Mouse (Mus musculus) A20 (cell line): ENCODE measurements around the gene Usp32.
"Not testable (repeated sequence)": the region's sequence is repeated elsewhere in the genome, so short reads cannot be mapped to it uniquely, and the experiment has no call there.

Experiments used
- DNase-seq: peaks from one replicate; pipeline ENCODE4 v3.0.0-alpha.2; 2011; ENCODE audit warnings: low read depth, low spot score

Usp32 gene

GRCm38 (mm10) chr11:85139581-85140540 lies at the start of gene Usp32:
Gene Usp32, minus strand, starts transcription at chr11:85140161.
- DNase-seq, result peak; percentile 99

DNA sequence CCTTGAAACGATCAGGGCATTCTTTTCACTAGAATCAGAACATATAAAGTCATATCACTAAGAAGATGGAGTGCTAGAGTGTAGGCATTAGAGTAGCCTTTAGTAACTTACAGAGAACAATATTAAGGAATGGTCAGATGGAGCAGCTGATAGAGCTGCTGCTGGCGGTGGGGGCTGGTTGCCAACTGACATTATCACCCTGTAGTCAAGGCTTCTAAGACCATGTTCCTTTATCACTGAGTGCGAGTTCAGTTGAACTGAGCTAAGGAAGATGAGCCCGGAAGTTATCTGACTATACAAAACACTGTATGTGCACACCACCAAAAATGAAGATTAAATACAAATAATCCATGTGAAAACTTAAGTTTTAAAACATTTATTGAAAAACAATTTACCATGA lies 49.1 kb upstream of the Usp32 start:
- DNase-seq, result no peak

- DNase-seq, result no peak
These were observed 44.9 kb upstream of the Usp32 start for GRCm38 (mm10) chr11:85184839-85185238.

DNA sequence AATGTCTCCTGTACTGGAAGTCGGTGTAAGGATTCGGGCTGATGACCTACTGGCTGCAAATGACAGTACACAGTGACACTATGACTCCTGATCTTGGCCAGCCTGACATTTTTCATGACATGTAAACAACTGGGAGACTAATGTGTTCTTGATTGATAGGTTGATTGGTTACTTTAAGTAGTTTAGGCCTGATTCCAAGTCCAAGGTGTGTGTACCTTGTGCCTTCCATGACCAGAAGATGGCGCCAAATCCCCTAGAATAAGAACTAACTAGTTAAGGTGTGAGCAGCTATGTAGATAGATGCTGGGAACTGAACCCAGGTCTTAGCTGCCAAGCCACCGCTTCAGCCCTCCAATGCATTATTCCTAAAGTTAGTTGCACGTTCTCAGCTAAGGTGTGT lies 44.1 kb upstream of the Usp32 start:
- peak; percentile 86 for DNase-seq

DNA sequence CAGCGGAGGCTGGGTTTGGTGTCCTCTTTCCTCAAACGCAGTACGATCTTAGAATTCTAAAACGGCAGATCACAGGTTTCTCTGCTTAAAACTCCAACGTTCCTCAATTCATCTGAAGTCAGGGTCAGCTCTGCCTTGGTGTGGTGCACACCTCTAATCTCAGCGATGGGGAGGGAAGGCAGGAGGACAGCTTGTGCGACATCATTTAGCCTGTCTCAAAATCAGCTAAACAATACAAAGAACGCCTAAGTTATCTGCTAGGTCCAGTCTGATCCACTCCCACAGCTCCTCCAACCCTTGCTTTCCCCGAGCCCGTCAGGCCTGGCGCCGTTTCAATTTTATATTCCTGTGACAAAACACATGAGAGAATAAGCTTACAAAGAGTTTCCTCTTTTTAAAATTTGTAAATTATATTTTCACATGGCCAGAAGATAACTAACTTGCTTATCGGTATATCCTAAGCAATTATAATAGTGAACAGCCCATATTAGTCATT lies 43.4 kb upstream of the Usp32 start:
- DNase-seq, result no peak

GRCm38 (mm10) chr11:85182617-85183283 lies 42.8 kb upstream of the Usp32 start:
- DNase-seq, result peak; percentile 89

GRCm38 (mm10) chr11:85178413-85178812 lies 38.5 kb upstream of the Usp32 start:
- no peak for DNase-seq

- no peak for DNase-seq
These were observed 37.8 kb upstream of the Usp32 start for GRCm38 (mm10) chr11:85177761-85178160.

GRCm38 (mm10) chr11:85175941-85176340 lies 36.0 kb upstream of the Usp32 start:
- no peak for DNase-seq

- DNase-seq, result no peak
These were observed 30.9 kb upstream of the Usp32 start for GRCm38 (mm10) chr11:85170833-85171232.

- DNase-seq, result peak; percentile 89
These were observed 30.2 kb upstream of the Usp32 start, which contains the start of gene 1700125H20Rik for GRCm38 (mm10) chr11:85170058-85170740. Gene 1700125H20Rik, plus strand, starts transcription at chr11:85170404.

- DNase-seq, result no peak
These were observed 27.5 kb upstream of the Usp32 start for GRCm38 (mm10) chr11:85167503-85167902.

DNA sequence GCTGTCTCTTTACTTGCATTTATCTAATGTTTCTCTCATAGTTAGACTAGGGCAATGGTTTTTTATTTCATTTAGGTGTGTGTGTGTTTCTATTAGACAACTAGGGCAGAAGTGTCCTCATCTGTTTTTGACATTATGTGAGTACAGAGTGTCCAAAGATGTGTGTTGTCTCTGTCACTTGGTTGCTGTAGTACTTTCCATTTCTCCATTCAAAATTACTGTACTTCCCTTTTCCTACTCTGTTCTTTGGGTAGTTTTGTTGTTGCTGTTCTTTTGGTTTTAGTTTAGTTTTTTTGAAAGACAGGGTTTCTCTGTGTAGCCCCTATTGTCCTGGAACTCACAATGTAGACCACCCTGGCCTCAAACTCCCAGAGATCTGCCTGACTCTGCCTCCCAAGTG lies 24.4 kb upstream of the Usp32 start:
- DNase-seq, result peak; percentile 31

GRCm38 (mm10) chr11:85163014-85163413 lies 23.1 kb upstream of the Usp32 start:
- DNase-seq, result not testable (repeated sequence)

- no peak for DNase-seq
These were observed 17.3 kb upstream of the Usp32 start for GRCm38 (mm10) chr11:85157301-85157700.

DNA sequence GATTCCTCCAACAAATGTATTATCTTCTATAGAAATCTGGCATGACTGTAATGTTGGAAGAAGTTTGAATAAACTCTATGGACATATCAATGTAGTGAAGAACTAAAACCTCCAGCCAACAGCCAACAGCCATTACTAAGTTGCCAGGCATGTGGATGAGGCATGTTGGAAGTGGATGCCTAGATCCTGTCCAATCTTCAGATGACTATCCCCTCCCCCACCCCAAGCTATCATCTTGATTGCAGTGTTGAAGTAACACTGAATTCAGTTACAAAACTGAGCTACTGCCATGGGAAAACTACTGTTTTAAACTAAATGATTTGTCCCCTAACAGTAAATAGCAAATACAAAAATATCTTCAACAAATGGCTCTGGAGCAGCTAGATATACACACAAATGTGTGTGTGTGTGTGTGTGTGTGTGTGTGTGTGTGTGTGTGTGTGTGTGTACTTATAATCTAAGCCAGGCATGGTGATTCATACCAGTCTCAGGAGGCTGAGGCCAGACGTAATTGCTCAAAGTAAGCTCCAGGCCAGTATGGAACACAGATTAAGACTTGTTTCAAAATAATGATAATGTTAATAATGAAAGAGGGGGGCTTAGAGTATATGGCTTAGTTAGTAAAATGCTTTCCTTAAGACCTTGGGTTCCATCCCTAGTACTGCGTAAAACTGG lies 12.4 kb upstream of the Usp32 start:
- no peak for DNase-seq

DNA sequence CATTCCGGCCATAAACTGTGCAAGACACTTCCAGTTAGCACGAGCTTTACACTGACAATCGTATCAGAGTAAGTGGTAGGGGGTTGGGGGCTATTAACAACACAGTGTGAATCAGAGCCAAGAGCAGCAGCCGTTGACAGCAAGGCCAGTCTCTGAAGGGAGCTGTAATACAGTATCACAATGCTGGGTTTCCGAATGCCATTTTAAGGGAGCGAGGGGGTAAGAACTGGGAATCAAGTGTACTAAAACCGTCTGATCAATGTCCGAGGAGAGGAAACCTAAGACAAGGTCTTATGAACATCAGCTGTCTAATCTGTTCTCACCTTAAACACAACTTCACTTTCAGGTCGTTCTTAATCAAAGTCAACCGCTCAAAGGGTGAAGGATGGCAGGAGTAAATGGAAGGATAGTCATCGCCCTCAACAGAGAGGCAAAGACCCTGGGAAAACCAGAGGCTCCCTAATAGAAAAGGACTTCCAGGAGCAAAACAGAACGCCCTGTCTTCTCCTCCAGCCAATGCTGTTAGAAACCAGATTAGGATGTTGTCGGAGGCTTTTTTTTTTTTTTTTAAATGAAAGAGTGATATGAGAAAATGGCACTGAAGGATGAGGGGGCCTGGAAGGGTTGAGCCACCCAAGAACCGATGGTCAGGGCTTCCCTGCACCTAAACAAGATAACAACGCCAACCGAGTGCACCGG lies 1.0 kb downstream of the Usp32 start:
- peak; percentile 52 for DNase-seq

DNA sequence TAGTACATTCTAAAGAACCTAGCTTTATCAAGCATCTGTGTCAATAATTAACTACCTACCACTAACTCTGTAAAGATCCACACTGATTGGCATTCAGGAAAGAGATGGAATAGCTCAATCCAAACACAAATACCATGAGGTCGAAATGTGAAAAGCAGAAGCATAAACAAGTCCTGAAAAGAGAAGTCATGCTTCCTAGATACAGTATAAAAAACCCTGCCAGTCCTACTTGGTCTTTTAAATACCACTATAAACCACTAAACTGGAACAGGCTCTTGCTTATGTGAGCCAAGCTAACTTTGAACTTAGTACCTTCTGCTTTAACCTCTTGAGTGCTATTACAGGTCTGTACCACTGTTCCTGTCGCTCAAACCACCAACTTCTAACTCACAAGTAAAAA lies 8.4 kb downstream of the Usp32 start:
- DNase-seq, result no peak

DNA sequence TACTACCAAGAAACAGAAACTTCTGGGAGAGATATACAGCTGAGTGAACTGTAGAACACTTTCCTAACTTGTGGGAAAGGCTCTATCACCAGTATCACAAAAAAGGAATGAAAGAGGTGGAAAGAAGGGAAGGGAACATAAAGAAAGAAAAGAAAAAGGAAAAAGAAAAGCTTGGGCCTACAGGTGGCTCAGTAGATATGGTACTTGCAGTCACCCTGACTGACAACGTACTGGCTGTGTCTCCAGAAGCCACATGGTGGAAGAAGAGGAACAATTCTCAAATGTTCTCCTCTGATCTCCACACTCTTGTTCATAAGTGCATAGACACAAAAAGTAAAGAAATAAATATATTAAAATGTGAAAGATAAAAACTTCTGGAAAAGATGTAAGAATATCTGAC lies 11.1 kb downstream of the Usp32 start:
- no peak for DNase-seq

DNA sequence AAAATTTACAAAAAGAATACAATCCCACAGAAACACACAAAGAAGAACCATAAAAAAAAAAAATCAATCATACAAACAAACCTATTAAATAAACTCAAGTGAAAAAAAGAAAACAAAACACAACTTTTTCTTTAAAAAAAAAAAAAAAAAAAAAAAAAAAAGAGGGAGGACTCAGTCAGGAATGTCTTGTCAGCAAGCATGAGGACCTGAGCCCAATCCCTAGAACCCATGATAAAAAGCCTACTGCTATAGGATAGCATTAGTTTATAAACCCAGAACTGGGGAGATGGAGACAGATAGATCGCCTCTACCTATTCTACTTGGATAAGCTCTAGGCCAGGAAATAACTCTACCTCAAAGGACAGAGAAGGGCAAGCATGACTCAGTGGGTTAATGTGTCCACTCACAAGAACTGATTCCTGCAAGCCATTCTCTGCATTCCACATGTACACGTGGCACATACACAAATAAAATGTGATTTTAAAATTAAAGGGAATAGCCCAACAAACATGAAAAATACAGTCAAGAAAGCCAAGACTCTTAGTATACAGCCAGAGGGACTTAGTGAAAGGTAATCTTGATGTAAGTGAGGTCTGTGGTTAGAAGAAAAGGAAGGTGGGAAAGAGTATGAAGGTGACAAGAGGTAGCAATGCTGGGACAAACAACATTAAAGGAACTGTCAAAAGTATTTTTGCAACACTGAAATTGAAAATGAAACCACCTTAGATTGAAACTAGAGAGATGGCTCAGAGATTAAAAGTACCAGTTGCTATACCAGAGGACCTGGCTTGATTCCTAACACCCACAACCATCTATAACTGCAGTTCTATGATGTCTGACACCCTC lies 13.5 kb downstream of the Usp32 start:
- DNase-seq, result peak; percentile 64
